ENCODE assay signal across 8 mouse cellular contexts in genomic region chr15:101479007-101479665, GRCm38 (mm10). TPM values are rescaled to one million over a fixed set of nuclear protein-coding genes. Genes with fewer than 3 reads are reported as not detected.
DNase-seq lines count a peak whose midpoint lies in the region; ATAC-seq lines count a peak whose summit lies in the region.

No protein-coding gene starts in this region.

- no peaks in the 10 kb centered on the region for H3K36me3 ChIP-seq in intestine, embryonic 16.5 days (ENCODE audit: control insufficient read depth, insufficient read depth, low read length)

- peak overlapping the region; percentile 40 for H3K4me3 ChIP-seq in intestine, embryonic 16.5 days (ENCODE audit: low read length)

- intact Hi-C loops in gastrocnemius, postnatal 14 days (cut with DNase I; ENCODE audit: low total_unique reads): no loop called here
- intact Hi-C loops in left cerebral cortex, postnatal 36 days (cut with DNase I): no loop called here

- no peaks in the 10 kb centered on the region for H3K9me3 ChIP-seq in intestine, embryonic 16.5 days (ENCODE audit: control insufficient read depth, low read length)

- peak overlapping the region; percentile 56 for H3K4me2 ChIP-seq in intestine, embryonic 16.5 days (ENCODE audit: low read depth, low read length)

- 5% methylated on average over 31 of the region's 31 CpGs for WGBS in intestine, embryonic 16.5 days

- H3K27me3 ChIP-seq in intestine, embryonic 16.5 days (replicated peaks; ENCODE audit: control insufficient read depth, insufficient read depth, low read length): no peaks in the 10 kb centered on the region

- ATAC-seq in intestine, embryonic 16.5 days: peak; percentile 16; the same call in 1 of the 2 replicates
- ATAC-seq in megakaryocyte progenitor cell, adult 5-6 weeks (replicated peaks; ENCODE audit: poor library complexity): peak; percentile 80
- ATAC-seq in monocyte, adult 5-6 weeks (replicated peaks; ENCODE audit: insufficient number of reproducible peaks, low FRiP score, low TSS enrichment, poor library complexity, severe bottlenecking): no peak

- 0 out of 2 replicates have a peak, but pooled peaks cover 8% of the 10 kb centered on the region for H3K4me1 ChIP-seq in intestine, embryonic 16.5 days (ENCODE audit: control insufficient read depth, insufficient read depth, low read length)

- no peak overlapping the region for H3K27ac ChIP-seq in intestine, embryonic 16.5 days (ENCODE audit: low read length)

- DNase-seq in WW6 (ENCODE audit: low read depth, low spot score): peak; percentile 46
- peak; percentile 54 to 73 for DNase-seq in cerebellum, postnatal 25 days
- DNase-seq in gastrocnemius, postnatal 14 days: peak; percentile 37
- DNase-seq in left cerebral cortex, postnatal 36 days (ENCODE audit: low spot score in 2 of 2): peak; percentile 24 to 45
- DNase-seq in right cerebral cortex, postnatal 4 days: peak; percentile 73

- peak overlapping the region; percentile 44 for H3K9ac ChIP-seq in intestine, embryonic 16.5 days (ENCODE audit: low read depth, low read length)

RNA-seq across cellular contexts. Expression of gene Krt86, which starts 5.9 kb away (rescaled TPM):
- total RNA-seq in gastrocnemius, postnatal 14 days (2021): not detected
- not detected in 2 replicates for polyA plus RNA-seq in intestine, embryonic 16.5 days (2015; fragmentation: Nextera tagmentation; extraction: Ambion mirVana)
- not detected for total RNA-seq in left cerebral cortex, postnatal 36 days (2021)
- not detected in 2 replicates for total RNA-seq in megakaryocyte progenitor cell, adult 5-6 weeks (2015)
- total RNA-seq in megakaryocyte progenitor cell, adult 5-6 weeks (2017): not detected in 2 replicates
- 0.11 to 2.1 TPM in 2 of 3 replicates, not detected in the other for total RNA-seq in monocyte, adult 5-6 weeks (2017)

RNA-seq across cellular contexts. Expression of gene Krt83, which starts 12.2 kb away (rescaled TPM):
- under 1 TPM in 1 of 2 experiments, not detected in 1; 0.14 TPM for total RNA-seq in gastrocnemius, postnatal 14 days (2021)
- polyA plus RNA-seq in intestine, embryonic 16.5 days (2015; fragmentation: Nextera tagmentation; extraction: Ambion mirVana): 0.09 TPM in 1 of 2 replicates, not detected in the other
- not detected for total RNA-seq in left cerebral cortex, postnatal 36 days (2021)
- not detected in 2 replicates for total RNA-seq in megakaryocyte progenitor cell, adult 5-6 weeks (2015)
- total RNA-seq in megakaryocyte progenitor cell, adult 5-6 weeks (2017): 0.37 and 1.1 TPM in 2 replicates
- not detected in 3 replicates for total RNA-seq in monocyte, adult 5-6 weeks (2017)

RNA-seq across cellular contexts. Expression of gene Krt81, which starts 15.6 kb away (rescaled TPM):
- total RNA-seq in gastrocnemius, postnatal 14 days (2021): not detected
- not detected in 2 replicates for polyA plus RNA-seq in intestine, embryonic 16.5 days (2015; fragmentation: Nextera tagmentation; extraction: Ambion mirVana)
- total RNA-seq in left cerebral cortex, postnatal 36 days (2021): not detected
- total RNA-seq in megakaryocyte progenitor cell, adult 5-6 weeks (2015): 0.29 TPM in 1 of 2 replicates, not detected in the other
- total RNA-seq in megakaryocyte progenitor cell, adult 5-6 weeks (2017): not detected in 2 replicates
- not detected in 3 replicates for total RNA-seq in monocyte, adult 5-6 weeks (2017)

RNA-seq across cellular contexts. Expression of gene Krt88, which starts 31.6 kb away (rescaled TPM):
- not detected for total RNA-seq in gastrocnemius, postnatal 14 days (2021)
- polyA plus RNA-seq in intestine, embryonic 16.5 days (2015; fragmentation: Nextera tagmentation; extraction: Ambion mirVana): 0.20 TPM in 1 of 2 replicates, not detected in the other
- total RNA-seq in left cerebral cortex, postnatal 36 days (2021): not detected
- total RNA-seq in megakaryocyte progenitor cell, adult 5-6 weeks (2015): not detected in 2 replicates
- total RNA-seq in megakaryocyte progenitor cell, adult 5-6 weeks (2017): not detected in 2 replicates
- total RNA-seq in monocyte, adult 5-6 weeks (2017): not detected in 3 replicates

RNA-seq across cellular contexts. Expression of gene Gm49425, which starts 37.9 kb away (rescaled TPM):
- not detected for total RNA-seq in gastrocnemius, postnatal 14 days (2021)
- not detected in 2 replicates for polyA plus RNA-seq in intestine, embryonic 16.5 days (2015; fragmentation: Nextera tagmentation; extraction: Ambion mirVana)
- total RNA-seq in left cerebral cortex, postnatal 36 days (2021): not detected
- 0.64 TPM in 1 of 2 replicates, not detected in the other for total RNA-seq in megakaryocyte progenitor cell, adult 5-6 weeks (2015)
- not detected in 2 replicates for total RNA-seq in megakaryocyte progenitor cell, adult 5-6 weeks (2017)
- total RNA-seq in monocyte, adult 5-6 weeks (2017): not detected in 3 replicates
